Mouse (Mus musculus): ENCODE measurements around the gene Aldoc. TPM values are rescaled to one million over a fixed set of nuclear protein-coding genes. Genes with fewer than 3 reads are reported as not detected.

The Aldoc gene
- 10 to 100 TPM; 45.7 to 48.3 TPM for total RNA-seq (2023)

DNA sequence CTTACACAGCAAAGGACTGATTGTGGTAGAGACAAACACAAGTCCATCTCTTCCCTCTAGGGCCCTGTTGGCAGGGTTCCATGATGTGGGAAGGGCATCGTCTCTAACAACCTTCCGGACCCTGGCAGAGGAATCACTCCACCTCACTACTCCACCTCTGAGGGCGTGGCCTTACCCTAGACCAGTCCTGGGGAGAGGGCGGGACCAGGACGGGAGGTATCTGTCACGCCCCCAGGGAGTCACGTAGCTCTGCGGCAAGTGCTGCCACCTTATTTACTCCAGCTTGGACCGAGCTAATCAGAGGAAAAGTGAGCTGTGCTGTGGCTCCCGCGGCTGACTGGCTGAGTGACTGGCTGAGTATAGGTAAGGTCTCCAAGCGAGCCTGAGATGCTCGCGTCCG is at the start of gene Aldoc:
Gene Aldoc, plus strand, starts transcription at position 109 of the 400 bp plus-strand sequence.

DNA sequence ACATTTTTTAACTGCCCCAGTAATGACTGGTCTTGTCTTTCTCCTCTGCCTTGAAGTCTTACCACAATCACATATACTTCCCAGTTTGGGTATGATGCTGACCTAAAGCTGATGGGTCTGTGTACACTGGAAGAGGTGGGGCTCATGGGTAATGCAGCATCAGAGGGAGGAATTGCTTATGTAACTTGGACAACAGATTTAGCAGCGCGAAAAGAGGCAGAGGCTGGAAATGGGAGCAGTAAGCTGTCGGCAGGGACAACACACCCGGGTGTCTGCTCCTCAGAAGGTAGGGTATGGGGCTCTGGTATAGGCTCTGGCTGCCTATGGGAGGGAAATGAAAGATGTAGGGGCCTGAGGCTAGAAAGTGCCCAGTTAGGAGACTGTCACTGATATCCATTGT is 32.1 kb upstream of the Aldoc start, which contains the start of gene BC030499:
Gene BC030499, plus strand, starts transcription at position 188 of the 400 bp plus-strand sequence.

DNA sequence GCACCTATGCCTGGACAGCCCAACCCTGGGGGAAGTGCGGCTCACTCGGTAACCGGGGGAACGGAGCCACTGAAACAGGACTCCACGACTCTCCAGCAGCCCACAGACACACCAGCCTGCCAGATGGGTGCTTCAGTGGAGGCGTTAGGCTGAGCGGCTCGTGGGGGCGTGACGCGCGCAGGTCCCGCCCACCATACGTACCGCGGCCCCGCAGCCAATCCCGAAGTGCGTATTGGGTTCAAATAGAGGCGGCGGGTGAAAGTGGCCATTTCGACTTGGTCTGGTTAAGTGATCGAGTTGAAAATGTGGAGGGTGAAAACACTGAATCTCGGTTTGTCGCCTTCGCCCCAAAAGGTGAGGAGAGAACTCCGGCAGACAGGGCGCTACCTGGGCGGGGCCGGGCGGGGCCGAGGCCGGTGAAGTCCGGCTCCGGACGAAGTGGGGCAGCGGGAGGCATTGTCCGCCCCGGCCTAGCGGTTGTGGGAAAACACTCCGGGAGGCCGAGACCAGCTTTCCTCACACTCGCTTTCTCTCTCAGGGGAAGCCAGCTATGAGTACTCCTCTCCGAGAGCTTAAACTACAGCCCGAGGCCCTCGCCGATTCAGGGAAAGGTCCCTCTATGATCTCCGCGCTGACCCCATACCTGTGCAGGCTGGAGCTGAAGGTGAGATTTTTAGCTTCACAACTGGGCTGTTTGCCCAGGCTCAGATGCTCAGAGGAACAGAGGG is 21.2 kb upstream of the Aldoc start, which contains the start of gene Spag5:
Gene Spag5, plus strand, starts transcription at position 173 of the 728 bp plus-strand sequence.

DNA sequence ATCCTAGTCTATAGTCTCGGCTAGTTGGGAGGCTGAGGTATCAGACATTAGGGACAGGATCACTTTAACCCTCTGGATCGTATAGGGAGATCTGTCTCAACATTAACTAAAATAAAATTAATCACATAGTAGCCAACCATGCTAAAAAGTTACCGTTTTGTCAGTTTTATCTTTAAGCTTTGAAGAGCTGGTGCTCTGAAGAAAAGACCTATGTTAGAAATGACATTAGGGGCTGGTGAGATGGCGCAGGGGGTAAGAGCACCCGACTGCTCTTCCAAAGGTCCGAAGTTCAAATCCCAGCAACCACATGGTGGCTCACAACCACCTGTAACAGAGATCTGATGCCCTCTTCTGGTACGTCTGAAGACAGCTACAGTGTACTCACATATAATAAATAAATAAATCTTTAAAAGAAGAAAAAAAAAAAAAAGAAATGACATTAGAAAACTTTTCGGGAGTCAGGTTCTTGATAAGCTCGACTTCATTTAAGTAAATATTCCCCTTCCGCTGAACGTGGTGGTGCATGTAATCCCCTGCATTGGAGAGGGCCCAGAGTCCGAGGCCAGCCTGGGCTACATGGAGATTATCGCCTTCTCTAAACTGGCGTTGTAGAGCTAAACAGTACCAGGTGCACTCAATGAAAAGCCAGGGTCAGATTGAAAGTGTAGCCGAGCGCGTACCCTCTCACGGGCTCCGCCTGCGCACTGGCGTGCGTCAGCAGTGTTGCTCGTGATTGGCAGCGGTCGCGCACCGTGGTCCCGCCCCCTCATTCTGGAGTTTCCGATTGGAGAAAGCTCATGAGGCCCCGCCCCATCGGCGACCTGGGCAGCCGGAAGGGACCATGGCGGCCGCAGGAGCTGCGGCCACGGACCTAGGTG is 5.1 kb downstream of the Aldoc start, which contains the start of gene Pigs:
Gene Pigs, plus strand, starts transcription at position 782 of the 878 bp plus-strand sequence.

DNA sequence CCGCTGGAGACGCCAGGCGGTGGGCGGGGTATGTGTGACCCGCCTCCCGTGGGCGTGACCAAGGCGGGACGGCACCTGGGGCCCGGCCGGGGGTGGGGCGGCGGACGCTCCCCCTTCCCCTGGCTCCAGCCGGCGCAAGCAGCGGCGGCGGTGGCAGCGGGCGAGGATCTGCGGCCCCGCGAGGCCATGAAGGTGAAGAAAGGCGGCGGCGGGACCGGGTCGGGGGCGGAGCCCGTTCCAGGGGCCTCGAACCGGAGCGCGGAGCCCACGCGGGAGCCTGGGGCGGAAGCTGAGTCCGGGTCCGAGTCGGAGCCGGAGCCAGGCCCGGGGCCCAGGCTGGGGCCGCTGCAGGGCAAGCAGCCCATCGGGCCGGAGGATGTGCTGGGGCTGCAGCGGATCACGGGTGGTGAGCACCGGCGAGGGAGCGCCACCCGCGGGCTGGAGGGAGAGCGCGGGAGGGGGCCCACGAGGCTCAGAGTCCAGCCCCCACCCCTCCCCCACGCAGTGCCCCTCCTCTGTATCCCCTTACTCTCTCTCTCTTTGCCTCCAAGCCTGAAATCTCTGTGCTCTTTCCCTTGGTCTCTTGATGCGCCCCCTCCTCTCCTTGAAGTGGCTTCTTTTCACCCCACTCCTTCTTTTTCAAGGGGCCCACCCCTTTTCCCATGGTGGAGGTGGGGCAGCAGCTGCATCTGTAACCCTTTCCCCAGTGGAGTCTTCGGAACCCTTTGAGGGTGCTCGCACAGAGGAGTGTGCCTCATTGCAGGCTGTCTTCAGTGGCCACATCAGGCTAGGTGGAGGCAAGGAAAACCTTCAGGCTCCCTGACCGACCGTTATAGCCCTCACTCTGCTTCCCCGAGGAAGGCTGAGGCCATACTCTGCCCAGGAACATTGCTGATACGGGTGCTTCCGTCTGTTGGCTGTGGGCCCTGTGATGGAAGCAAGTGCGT is 20.9 kb downstream of the Aldoc start, which contains the start of gene Unc119:
Gene Unc119, plus strand, starts transcription at position 102 of the 947 bp plus-strand sequence.

Other genes with a start within 250 kb of the Aldoc start
- 10 to 100 TPM; 25.1 to 36.1 TPM for gene Eral1, start 242.6 kb upstream of the Aldoc start, total RNA-seq (2023)
- gene Fam222b, start 228.3 kb upstream of the Aldoc start, total RNA-seq (2023) = 10 to 100 TPM; 17.8 to 18.0 TPM
- 10 to 100 TPM; 50.9 to 57.5 TPM for gene Traf4, start 157.4 kb upstream of the Aldoc start, total RNA-seq (2023)
- gene Nek8, start 146.3 kb upstream of the Aldoc start, total RNA-seq (2023) = 10 to 100 TPM; 18.8 to 31.9 TPM
- gene Tlcd1, start 146.3 kb upstream of the Aldoc start, total RNA-seq (2023) = 1 to 10 TPM; 1.9 to 3.2 TPM
- 1,000 to 10,000 TPM; 2,438 to 2,493 TPM for gene Rpl23a, start 139.4 kb upstream of the Aldoc start, total RNA-seq (2023)
- not detected for gene Rab34, start 134.5 kb upstream of the Aldoc start, total RNA-seq (2023)
- not detected for gene Proca1, start 129.6 kb upstream of the Aldoc start, total RNA-seq (2023)
- 10 to 100 TPM; 61.6 to 62.6 TPM for gene Sdf2, start 77.2 kb upstream of the Aldoc start, total RNA-seq (2023)
- gene Supt6, start 77.0 kb upstream of the Aldoc start, total RNA-seq (2023) = 10 to 100 TPM; 71.7 to 73.7 TPM
- 100 to 1,000 TPM; 133 to 141 TPM for gene 2610507B11Rik, start 61.2 kb upstream of the Aldoc start, total RNA-seq (2023)
- gene BC030499, start 32.1 kb upstream of the Aldoc start, total RNA-seq (2023) = 1 to 10 TPM; 2.7 to 4.4 TPM
- 1 to 10 TPM; 2.3 to 3.7 TPM for gene Spag5, start 21.4 kb upstream of the Aldoc start, total RNA-seq (2023)
- 10 to 100 TPM; 58.7 to 61.3 TPM for gene Pigs, start 5.4 kb downstream of the Aldoc start, total RNA-seq (2023)
- 10 to 100 TPM; 58.2 to 68.7 TPM for gene Unc119, start 20.5 kb downstream of the Aldoc start, total RNA-seq (2023)
- gene Foxn1, start 63.6 kb downstream of the Aldoc start, total RNA-seq (2023) = not detected
- gene Slc13a2, start 99.2 kb downstream of the Aldoc start, total RNA-seq (2023) = not detected
- under 1 TPM in 1 of 2 experiments, not detected in 1; 0.90 TPM for gene Slc46a1, start 142.7 kb downstream of the Aldoc start, total RNA-seq (2023)
- gene Sarm1, start 174.8 kb downstream of the Aldoc start, total RNA-seq (2023) = 1 to 10 TPM; 2.5 to 2.9 TPM
- not detected for gene Vtn, start 176.1 kb downstream of the Aldoc start, total RNA-seq (2023)
- gene Sebox, start 180.5 kb downstream of the Aldoc start, total RNA-seq (2023) = not detected
- 10 to 100 TPM; 37.6 to 40.0 TPM for gene Tmem199, start 189.2 kb downstream of the Aldoc start, total RNA-seq (2023)
- 10 to 100 TPM; 41.5 to 53.0 TPM for gene Poldip2, start 189.2 kb downstream of the Aldoc start, total RNA-seq (2023)
- gene Tnfaip1, start 213.4 kb downstream of the Aldoc start, total RNA-seq (2023) = 10 to 100 TPM; 16.6 to 19.0 TPM
- gene Ift20, start 213.4 kb downstream of the Aldoc start, total RNA-seq (2023) = 10 to 100 TPM; 32.9 to 33.5 TPM
- gene Tmem97, start 227.8 kb downstream of the Aldoc start, total RNA-seq (2023) = 1 to 10 TPM; 5.5 to 6.2 TPM